Mouse (Mus musculus): ENCODE measurements around the gene Rasgrf2. TPM values are rescaled to one million over a fixed set of nuclear protein-coding genes. Genes with fewer than 3 reads are reported as not detected.

Gene Rasgrf2
- polyA plus RNA-seq, 1 experiment from 2014 or later, result not detected

DNA sequence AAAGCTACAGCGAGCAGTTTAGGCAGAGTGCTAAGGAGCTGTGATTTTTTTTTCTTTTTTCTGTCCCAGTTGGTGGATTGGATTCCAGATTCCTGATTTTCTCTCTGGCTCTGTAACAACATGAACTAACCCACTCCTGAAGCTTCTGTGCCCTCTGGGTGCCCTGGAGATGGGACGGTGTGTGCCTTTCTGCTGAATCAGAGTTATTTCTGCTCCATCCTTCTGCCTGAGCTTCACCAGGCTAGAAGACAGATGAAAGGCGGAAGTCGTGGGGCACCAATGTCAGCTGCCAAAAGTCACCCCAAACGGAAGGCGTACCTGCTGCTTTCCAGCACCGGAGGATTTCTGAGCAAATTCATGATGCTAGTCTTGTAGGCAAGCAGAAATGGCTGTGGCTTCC lies 256.9 kb downstream of the Rasgrf2 start:
- WGBS, result 71% methylated on average over 7 of the region's 7 CpGs
- H3K4me3 ChIP-seq (ENCODE audit: low read depth, low read length), result no peak overlapping the region
- no peak for ATAC-seq (ENCODE audit: insufficient read depth)
- TF ChIP-seq CTCF (IDR thresholded peaks at IDR 0.05; ENCODE audit: low read depth), result no peak
- H3K27me3 ChIP-seq (ENCODE audit: insufficient read depth, low read length), result no peaks in the 10 kb centered on the region
- DNase-seq, result no peak
- H3K4me1 ChIP-seq (ENCODE audit: insufficient read depth), result no peaks in the 10 kb centered on the region
- H3K4me2 ChIP-seq, result no peak overlapping the region
- H3K9me3 ChIP-seq (ENCODE audit: low read depth, low read length), result no peaks in the 10 kb centered on the region
- H3K27ac ChIP-seq (ENCODE audit: low read depth), result no peak overlapping the region
- H3K36me3 ChIP-seq (ENCODE audit: insufficient read depth), result no peaks in the 10 kb centered on the region
- no peak overlapping the region for H3K9ac ChIP-seq

DNA sequence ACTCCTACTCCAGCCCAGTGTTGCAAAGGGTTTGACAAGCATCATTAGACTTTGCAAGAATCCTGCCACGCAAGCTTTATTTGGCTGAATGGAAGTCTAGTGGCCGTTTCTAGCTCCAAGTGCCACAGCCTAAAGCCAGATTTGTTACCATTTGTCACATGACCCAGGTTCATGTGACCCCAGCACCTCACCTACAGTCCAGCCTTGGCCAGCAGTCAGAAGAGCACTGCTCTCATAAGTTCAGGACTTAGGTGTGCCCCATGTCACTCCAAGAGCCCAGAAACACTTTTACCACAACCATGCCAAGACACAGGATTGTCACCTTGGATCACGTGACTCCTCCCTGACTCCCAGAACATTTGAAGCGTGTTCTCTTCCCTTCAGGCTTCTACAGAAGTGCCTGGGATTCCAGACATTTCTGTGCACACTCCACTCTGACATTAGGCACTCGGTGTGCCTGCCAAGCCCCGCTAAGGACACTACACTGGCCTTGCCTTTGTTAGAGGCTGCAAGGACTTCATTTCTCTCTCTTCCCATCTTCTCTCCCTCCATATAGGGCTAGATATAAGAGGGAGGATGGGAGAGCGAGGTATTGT lies 257.6 kb downstream of the Rasgrf2 start:
- Histone ChIP-seq H3K9ac (no peak overlapping the region), H3K4me2 (no peak overlapping the region), H3K9me3 (ENCODE audit: low read depth, low read length) (no peaks in the 10 kb centered on the region), H3K27ac (ENCODE audit: low read depth) (no peak overlapping the region), H3K4me1 (ENCODE audit: insufficient read depth) (no peaks in the 10 kb centered on the region), H3K27me3 (ENCODE audit: insufficient read depth, low read length) (no peaks in the 10 kb centered on the region), H3K4me3 (ENCODE audit: low read depth, low read length) (no peak overlapping the region), H3K36me3 (ENCODE audit: insufficient read depth) (no peaks in the 10 kb centered on the region)
- 54% methylated on average over 7 of the region's 7 CpGs for WGBS
- DNase-seq (peak; percentile 4), ATAC-seq (ENCODE audit: insufficient read depth) (no peak; the same call in 1 of the 2 replicates)
- TF ChIP-seq CTCF (IDR thresholded peaks at IDR 0.05; ENCODE audit: low read depth), result no peak

DNA sequence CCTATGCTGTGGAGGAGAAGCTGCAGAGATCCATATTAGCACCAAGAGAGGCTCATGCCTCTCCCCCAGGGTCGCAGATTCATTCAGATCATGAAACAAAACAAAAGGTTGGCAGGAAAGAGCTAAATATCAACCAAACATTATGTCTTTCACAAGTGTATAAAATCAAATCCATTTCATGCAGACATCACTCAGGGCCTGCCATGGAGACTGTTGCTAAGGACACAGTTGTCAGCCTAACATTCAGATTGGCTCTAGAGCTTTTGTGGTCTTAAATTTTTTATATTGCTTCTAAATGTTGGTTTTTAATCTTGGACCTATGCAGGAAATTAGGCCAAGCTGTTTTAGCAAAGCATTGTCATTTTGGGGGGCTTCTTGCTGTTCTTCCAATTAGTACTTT lies 262.9 kb downstream of the Rasgrf2 start:
- 79% methylated on average over 1 of the region's 1 CpGs for WGBS
- no peak for TF ChIP-seq CTCF (IDR thresholded peaks at IDR 0.05; ENCODE audit: low read depth)
- H3K27ac ChIP-seq (ENCODE audit: low read depth), result no peak overlapping the region

DNA sequence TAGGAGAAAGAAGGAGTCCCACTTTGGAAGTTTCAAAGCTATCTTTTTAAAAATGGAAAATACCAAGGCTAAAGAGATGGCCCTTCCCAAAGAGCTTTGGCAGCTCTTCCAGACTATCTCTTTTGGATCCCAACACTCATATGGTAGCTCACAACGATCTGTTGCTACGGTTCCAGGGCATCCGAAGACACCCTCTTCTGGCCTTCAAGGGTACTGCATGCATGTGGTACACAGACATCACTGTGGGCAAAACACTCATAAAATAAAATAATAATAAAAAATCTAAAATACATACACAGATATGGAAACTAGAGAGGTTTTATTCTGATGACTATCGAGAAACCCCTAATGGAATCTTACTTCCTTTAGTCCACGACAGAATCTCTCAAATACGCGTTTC lies 272.6 kb downstream of the Rasgrf2 start:
- H3K4me1 ChIP-seq (ENCODE audit: insufficient read depth), result no peaks in the 10 kb centered on the region
- ATAC-seq (ENCODE audit: insufficient read depth) (no peak), DNase-seq (peak; percentile 14)
- no peak overlapping the region for H3K4me2 ChIP-seq
- H3K27me3 ChIP-seq (ENCODE audit: insufficient read depth, low read length), result no peaks in the 10 kb centered on the region
- H3K9me3 ChIP-seq (ENCODE audit: low read depth, low read length), result no peaks in the 10 kb centered on the region
- no peaks in the 10 kb centered on the region for H3K36me3 ChIP-seq (ENCODE audit: insufficient read depth)
- H3K4me3 ChIP-seq (ENCODE audit: low read depth, low read length), result no peak overlapping the region
- TF ChIP-seq CTCF (IDR thresholded peaks at IDR 0.05; ENCODE audit: low read depth), result peak; percentile 50
- no peak overlapping the region for H3K27ac ChIP-seq (ENCODE audit: low read depth)
- no peak overlapping the region for H3K9ac ChIP-seq
- WGBS, result 74% methylated on average over 7 of the region's 7 CpGs

More for the DNA sequence above, 262.9 kb downstream of the Rasgrf2 start:
- Histone ChIP-seq H3K27me3 (ENCODE audit: insufficient read depth, low read length) (no peaks in the 10 kb centered on the region), H3K36me3 (ENCODE audit: insufficient read depth) (no peaks in the 10 kb centered on the region), H3K4me3 (ENCODE audit: low read depth, low read length) (no peak overlapping the region), H3K4me1 (ENCODE audit: insufficient read depth) (no peaks in the 10 kb centered on the region), H3K9me3 (ENCODE audit: low read depth, low read length) (no peaks in the 10 kb centered on the region; the same call in 1 of the 2 replicates), H3K9ac (no peak overlapping the region), H3K4me2 (no peak overlapping the region)
- ATAC-seq (ENCODE audit: insufficient read depth), result no peak
- DNase-seq, result no peak

DNA sequence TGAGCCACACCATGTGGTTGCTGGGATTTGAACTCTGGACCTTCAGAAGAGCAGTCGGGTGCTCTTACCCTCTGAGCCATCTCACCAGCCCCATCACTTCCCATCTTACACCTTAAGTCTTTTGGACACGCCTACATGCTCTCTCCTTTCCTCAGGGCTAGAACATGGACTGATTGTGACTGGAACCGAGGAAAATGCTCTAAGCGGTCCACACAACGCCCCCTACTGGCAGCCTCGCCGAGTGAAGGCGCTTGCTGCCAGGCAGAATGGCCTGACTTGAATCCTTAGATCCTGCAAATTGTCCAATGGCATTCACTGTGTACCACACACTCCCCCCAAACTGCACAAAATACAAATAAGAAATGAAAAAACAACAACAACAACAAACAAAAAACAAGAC lies 274.0 kb downstream of the Rasgrf2 start:
- DNase-seq (no peak), ATAC-seq (ENCODE audit: insufficient read depth) (no peak)
- no peak overlapping the region for H3K4me3 ChIP-seq (ENCODE audit: low read depth, low read length)
- no peak overlapping the region for H3K27ac ChIP-seq (ENCODE audit: low read depth)
- no peaks in the 10 kb centered on the region for H3K27me3 ChIP-seq (ENCODE audit: insufficient read depth, low read length)
- no peaks in the 10 kb centered on the region for H3K9me3 ChIP-seq (ENCODE audit: low read depth, low read length)
- TF ChIP-seq CTCF (IDR thresholded peaks at IDR 0.05; ENCODE audit: low read depth), result no peak
- no peaks in the 10 kb centered on the region for H3K36me3 ChIP-seq (ENCODE audit: insufficient read depth)
- 68% methylated on average over 8 of the region's 8 CpGs for WGBS
- H3K4me1 ChIP-seq (ENCODE audit: insufficient read depth), result no peaks in the 10 kb centered on the region
- no peak overlapping the region for H3K4me2 ChIP-seq
- H3K9ac ChIP-seq, result no peak overlapping the region

DNA sequence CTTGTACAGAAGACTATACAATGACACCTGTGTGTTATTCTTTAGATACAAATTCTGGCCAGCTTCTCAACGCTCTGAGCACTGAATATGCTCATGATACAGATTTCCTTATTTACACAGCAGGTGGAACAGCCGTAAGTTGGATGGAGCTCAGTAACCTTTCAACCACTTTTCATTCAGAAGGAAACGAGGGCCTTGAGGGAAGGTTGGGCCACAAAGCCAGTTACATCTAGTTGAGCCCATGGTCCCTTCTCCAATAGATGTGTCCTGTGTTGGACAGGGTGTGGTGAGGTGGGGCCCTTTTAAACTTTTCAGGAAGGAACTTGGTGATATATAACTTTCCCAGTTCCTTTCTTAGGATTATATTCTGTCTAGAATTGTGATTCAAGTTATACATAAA lies 277.0 kb downstream of the Rasgrf2 start:
- Histone ChIP-seq H3K9ac (no peak overlapping the region), H3K4me1 (ENCODE audit: insufficient read depth) (no peaks in the 10 kb centered on the region), H3K36me3 (ENCODE audit: insufficient read depth) (no peaks in the 10 kb centered on the region), H3K27me3 (ENCODE audit: insufficient read depth, low read length) (no peaks in the 10 kb centered on the region), H3K9me3 (ENCODE audit: low read depth, low read length) (no peaks in the 10 kb centered on the region), H3K4me3 (ENCODE audit: low read depth, low read length) (no peak overlapping the region), H3K27ac (ENCODE audit: low read depth) (no peak overlapping the region), H3K4me2 (no peak overlapping the region)
- no peak for TF ChIP-seq CTCF (IDR thresholded peaks at IDR 0.05; ENCODE audit: low read depth)
- ATAC-seq (ENCODE audit: insufficient read depth), result no peak
- no peak for DNase-seq
- 62% methylated on average over 3 of the region's 3 CpGs for WGBS

Other genes starting within 250 kb of the Rasgrf2 start
- gene Gm20379, start 174.3 kb upstream of the Rasgrf2 start, polyA plus RNA-seq (2014; fragmentation: Nextera tagmentation; extraction: Ambion mirVana), result 0.95 and 1.4 TPM in 2 replicates
- gene Dhfr, start 223.1 kb upstream of the Rasgrf2 start, polyA plus RNA-seq (2014; fragmentation: Nextera tagmentation; extraction: Ambion mirVana), result 19.2 and 21.6 TPM in 2 replicates
- 27.6 and 29.1 TPM in 2 replicates for gene Msh3, start 223.3 kb upstream of the Rasgrf2 start, polyA plus RNA-seq (2014; fragmentation: Nextera tagmentation; extraction: Ambion mirVana)